Mouse (Mus musculus) E14TG2a.4 (cell line): ENCODE data around the gene Hist2h3c2.
"Not testable (repeated sequence)": the region's sequence is repeated elsewhere in the genome, so short reads cannot be mapped to it uniquely, and the experiment has no call there.

Experiments
- H3K27me3 ChIP-seq: 2 replicates; pipeline ENCODE4 v1.6.1; 2014; ENCODE audit warnings: low read length, control low read depth; ENCODE audit not compliant: insufficient read depth
- H3K36me3 ChIP-seq: 2 replicates; pipeline ENCODE4 v1.6.1; 2014; ENCODE audit warnings: low read length, control low read depth; ENCODE audit not compliant: insufficient read depth
- H3K4me1 ChIP-seq: replicated peaks from 2 replicates; pipeline ENCODE4 v1.6.1; 2014; ENCODE audit warnings: low read depth, low read length, control low read depth
- H3K4me3 ChIP-seq: replicated peaks from 2 replicates; pipeline ENCODE4 v1.5.1; 2014; ENCODE audit warnings: mild to moderate bottlenecking, low read length
- H3K9me3 ChIP-seq: 2 replicates; pipeline ENCODE4 v1.6.1; 2014; ENCODE audit warnings: low read length, control low read depth
- CTCF ChIP-seq: conservative IDR thresholded peaks from 2 replicates; pipeline ENCODE4 v1.5.1; 2014; ENCODE audit warnings: low read length
- NANOG ChIP-seq: IDR thresholded peaks from 2 replicates; pipeline ENCODE4 v1.6.1; 2014; ENCODE audit warnings: borderline replicate concordance, low read length, mixed read lengths
- POU5F1 ChIP-seq: IDR thresholded peaks from 2 replicates; pipeline ENCODE4 v1.6.1; 2014; ENCODE audit warnings: low read length, borderline replicate concordance

The Hist2h3c2 gene

DNA sequence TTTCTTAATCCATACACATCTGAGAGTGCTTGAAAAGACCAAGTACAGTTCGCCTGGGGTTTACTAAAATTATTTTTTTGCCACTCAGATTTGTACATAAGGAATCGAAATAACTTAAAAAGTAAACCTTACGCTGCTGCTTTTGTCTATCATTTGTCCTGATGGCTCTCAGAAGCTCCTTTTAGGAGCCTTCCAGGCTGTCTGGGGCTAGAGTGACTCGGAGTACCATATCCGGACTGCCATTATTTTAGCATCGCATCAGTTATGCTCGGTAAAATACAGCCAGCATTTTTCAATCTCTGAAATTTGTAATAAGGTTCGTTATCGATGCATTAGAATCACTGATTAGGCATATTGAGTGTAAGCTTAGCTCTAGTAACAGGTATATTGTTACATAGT, 1.9 kb upstream of the Hist2h3c2 start:
- Histone ChIP-seq H3K4me3 (peak overlapping the region; percentile 54), H3K9me3 (no peaks in the 10 kb centered on the region), H3K27me3 (no peaks in the 10 kb centered on the region), H3K4me1 (peaks cover 60% of the 10 kb centered on the region), H3K36me3 (peaks cover 19% of the 10 kb centered on the region; the same call in 1 of the 2 replicates)
- TF ChIP-seq CTCF: no peak
- TF ChIP-seq POU5F1: no peak
- no peak for TF ChIP-seq NANOG

DNA sequence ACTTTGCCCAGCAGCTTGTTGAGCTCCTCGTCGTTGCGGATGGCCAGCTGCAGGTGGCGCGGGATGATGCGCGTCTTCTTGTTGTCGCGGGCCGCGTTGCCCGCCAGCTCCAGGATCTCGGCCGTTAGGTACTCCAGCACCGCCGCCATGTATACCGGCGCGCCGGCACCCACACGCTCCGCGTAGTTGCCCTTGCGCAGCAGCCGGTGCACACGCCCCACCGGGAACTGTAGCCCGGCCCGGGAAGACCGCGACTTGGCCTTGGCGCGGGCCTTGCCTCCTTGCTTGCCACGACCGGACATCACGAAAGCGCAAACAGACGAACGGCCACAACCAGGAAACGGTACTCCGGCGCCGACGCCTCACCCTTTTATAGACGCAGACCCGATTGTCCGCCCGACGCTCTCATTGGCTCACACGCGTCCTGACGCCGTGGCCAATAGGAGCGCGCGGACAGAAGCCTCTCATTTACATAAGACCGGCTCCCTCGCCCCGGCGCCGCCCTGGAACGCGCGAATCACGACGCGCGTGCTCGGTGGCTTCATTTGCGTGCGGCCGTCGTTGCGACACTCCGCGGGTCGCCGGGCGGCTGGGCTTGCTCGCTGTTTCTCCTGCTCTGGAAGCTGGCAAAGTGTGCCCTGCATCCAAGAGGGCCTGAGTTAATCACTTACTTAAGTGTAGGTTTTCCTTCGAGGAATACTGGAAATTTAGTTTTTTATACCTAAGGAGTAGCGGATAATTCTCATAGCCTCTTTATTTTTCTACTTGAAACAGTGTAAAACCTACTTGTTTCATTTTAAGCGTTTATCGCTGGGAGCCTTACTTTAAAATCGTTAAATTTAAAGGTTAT, 1.2 kb upstream of the Hist2h3c2 start, which contains the start of gene Hist2h2aa2:
Hist2h2aa2 (minus strand) TSS at position 328 of the 850 bp plus-strand sequence.
- Histone ChIP-seq H3K4me1 (peaks cover 60% of the 10 kb centered on the region), H3K4me3 (peak within 1 kb of the TSS; percentile 72), H3K36me3 (peaks cover 25% of the 10 kb centered on the region; the same call in 1 of the 2 replicates)
- not testable (repeated sequence) for H3K27me3 ChIP-seq, H3K9me3 ChIP-seq

DNA sequence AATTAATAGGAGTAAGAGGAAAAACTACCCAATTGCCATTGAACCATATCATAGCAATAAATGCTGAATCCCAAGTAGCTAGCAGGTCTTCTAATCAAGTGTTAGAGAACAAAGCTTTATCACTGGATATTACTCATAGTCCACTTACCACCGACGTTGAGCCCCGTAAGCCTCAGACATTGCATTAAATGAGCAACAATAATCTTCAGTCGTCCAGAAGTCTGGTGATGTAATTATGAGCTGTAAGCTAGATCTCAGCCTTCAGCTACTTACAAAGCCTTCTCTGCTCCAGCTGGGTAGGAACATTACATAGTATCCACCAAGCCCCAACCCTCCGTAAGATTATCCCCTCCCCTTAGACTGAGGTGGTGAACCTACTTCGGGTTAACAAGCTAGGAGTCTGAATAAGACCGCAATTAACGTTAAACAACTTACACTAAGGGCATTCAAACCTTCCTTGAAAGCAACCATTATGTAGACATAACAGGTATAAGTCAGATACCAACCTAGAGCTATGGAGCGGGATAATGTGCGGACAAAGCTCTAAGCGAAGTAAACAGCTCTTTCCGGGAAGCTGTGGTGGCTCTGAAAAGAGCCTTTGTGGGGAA, 919 bp downstream of the Hist2h3c2 start:
- Histone ChIP-seq H3K9me3 (no peaks in the 10 kb centered on the region), H3K4me3 (peak overlapping the region; percentile 81), H3K36me3 (peaks cover 26% of the 10 kb centered on the region; the same call in 1 of the 2 replicates), H3K4me1 (peaks cover 43% of the 10 kb centered on the region), H3K27me3 (no peaks in the 10 kb centered on the region)
- no peak for TF ChIP-seq NANOG
- no peak for TF ChIP-seq POU5F1
- no peak for TF ChIP-seq CTCF

DNA sequence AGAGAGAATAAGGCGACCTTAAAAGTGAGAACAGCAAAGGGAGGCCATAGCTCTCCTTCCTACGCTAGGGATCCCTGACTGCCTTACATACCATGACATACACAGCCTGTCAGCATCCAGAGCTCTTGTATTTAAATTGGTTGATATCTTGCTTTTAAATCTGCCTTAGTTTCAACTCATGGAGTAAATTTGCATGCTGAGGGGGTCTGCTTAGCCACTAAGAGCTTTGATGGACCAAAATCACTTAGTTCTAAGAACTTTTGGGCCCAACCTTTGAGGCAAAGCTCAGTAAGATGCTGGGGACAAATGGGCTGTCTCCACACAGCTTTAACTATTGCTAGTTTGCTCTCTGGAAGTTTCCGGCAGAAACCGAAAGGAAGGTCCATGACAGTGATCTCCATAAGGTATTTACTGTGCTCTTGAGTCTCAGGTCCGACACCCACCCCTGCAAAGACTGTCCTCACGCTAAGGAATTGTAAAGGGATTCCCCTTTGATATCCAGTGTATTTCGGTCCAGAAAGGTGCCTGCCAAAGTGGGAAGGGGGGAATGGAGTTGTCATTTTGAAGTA, 1.5 kb downstream of the Hist2h3c2 start:
- H3K4me1 ChIP-seq: peaks cover 37% of the 10 kb centered on the region
- H3K4me3 ChIP-seq: peak overlapping the region; percentile 81
- peaks cover 26% of the 10 kb centered on the region; the same call in 1 of the 2 replicates for H3K36me3 ChIP-seq
- no peaks in the 10 kb centered on the region for H3K9me3 ChIP-seq
- TF ChIP-seq POU5F1 (no peak), CTCF (no peak), NANOG (no peak)
- H3K27me3 ChIP-seq: no peaks in the 10 kb centered on the region

- Histone ChIP-seq H3K27me3 (no peaks in the 10 kb centered on the region), H3K9me3 (no peaks in the 10 kb centered on the region), H3K4me3 (peak overlapping the region; percentile 81), H3K4me1 (peaks cover 32% of the 10 kb centered on the region), H3K36me3 (peaks cover 26% of the 10 kb centered on the region; the same call in 1 of the 2 replicates)
- no peak for TF ChIP-seq CTCF
- no peak for TF ChIP-seq NANOG
- TF ChIP-seq POU5F1: no peak
Measured at GRCm38 (mm10) chr3:96236834-96237334, 2.0 kb downstream of the Hist2h3c2 start.

GRCm38 (mm10) chr3:96235836-96236235, 3.1 kb downstream of the Hist2h3c2 start:
- peaks cover 21% of the 10 kb centered on the region for H3K4me1 ChIP-seq
- H3K36me3 ChIP-seq: peaks cover 26% of the 10 kb centered on the region; the same call in 1 of the 2 replicates
- H3K27me3 ChIP-seq: no peaks in the 10 kb centered on the region
- H3K4me3 ChIP-seq: no peak overlapping the region
- TF ChIP-seq CTCF: no peak
- TF ChIP-seq NANOG: no peak
- no peak for TF ChIP-seq POU5F1
- H3K9me3 ChIP-seq: no peaks in the 10 kb centered on the region

DNA sequence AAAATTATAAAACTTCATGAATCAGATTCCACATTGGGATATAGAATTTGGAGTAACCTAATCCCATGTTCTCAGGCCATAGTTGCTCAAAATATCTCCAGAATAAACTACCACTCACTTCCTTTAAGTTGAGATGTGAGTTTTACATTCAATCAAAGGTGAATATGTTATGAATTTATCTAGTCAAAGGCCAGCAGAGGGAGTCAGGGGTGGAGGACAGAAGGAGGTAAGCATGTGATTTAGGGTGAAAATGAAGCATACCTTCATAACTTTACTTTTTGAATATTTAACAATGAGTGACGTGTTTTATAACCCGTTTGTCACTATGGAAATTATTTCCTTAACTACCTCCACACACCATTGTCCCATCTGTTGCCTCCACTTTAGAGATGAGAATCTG, 4.0 kb downstream of the Hist2h3c2 start:
- Histone ChIP-seq H3K27me3 (no peaks in the 10 kb centered on the region), H3K9me3 (no peaks in the 10 kb centered on the region), H3K4me3 (no peak overlapping the region), H3K4me1 (peaks cover 20% of the 10 kb centered on the region), H3K36me3 (peaks cover 26% of the 10 kb centered on the region; the same call in 1 of the 2 replicates)
- TF ChIP-seq CTCF: no peak
- no peak for TF ChIP-seq NANOG
- TF ChIP-seq POU5F1: no peak

DNA sequence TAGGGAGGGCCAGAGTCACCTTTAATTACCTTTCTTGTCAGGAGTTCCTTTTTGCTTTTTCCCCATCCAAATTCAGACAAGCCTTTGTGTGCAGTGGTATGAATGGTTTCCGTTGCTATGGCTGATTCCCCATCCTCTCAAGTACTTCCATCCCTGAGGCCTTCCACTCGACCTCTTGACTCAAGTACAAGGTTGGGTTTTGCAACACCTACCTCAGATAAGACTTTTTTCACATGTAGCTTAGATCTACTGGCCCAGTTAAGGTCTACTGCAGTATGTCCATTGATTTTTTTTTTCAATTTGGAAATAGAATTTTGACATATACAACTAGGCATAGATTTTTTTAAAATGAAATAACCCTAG, 7.2 kb downstream of the Hist2h3c2 start:
- H3K9me3 ChIP-seq: no peaks in the 10 kb centered on the region
- TF ChIP-seq NANOG (no peak), POU5F1 (no peak), CTCF (no peak)
- no peak overlapping the region for H3K4me3 ChIP-seq
- H3K36me3 ChIP-seq: peaks cover 17% of the 10 kb centered on the region; the same call in 1 of the 2 replicates
- H3K4me1 ChIP-seq: peaks cover 18% of the 10 kb centered on the region
- H3K27me3 ChIP-seq: no peaks in the 10 kb centered on the region
